Mouse (Mus musculus) embryo, embryonic 11 days (tissue): ENCODE measurements around the gene Defb11.
A peak's percentile ranks its signal among the peaks of the same experiment; 100 is the strongest.
"Not testable (repeated sequence)": the region's sequence is repeated elsewhere in the genome, so short reads cannot be mapped to it uniquely, and the experiment has no call there.

Source experiments
- DNase-seq: peaks from one replicate; pipeline ENCODE4 v3.0.0-alpha.2; 2015

The Defb11 gene

DNA sequence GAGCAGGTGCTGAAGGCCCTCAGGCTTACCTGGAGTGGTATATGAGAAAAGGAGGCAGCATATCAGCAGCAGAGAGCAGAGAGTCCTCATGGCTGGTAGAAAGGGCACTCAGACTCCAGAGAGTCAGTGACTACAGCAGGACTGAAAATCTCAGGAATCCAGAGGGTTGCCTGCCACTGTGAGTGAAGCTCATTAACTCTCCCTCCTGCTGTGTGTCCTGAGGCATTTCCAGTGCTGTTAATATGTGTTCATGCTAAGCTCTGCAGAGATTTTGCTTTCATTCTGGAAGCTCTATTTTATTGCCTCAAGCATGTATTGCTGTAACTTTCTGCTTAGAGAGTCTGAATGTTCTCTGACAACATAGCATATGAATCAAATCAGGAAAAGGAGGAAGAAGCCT is at the start of gene Defb11:
Gene Defb11, minus strand, starts transcription at position 123 of the 400 bp plus-strand sequence.
- not testable (repeated sequence) for DNase-seq

DNA sequence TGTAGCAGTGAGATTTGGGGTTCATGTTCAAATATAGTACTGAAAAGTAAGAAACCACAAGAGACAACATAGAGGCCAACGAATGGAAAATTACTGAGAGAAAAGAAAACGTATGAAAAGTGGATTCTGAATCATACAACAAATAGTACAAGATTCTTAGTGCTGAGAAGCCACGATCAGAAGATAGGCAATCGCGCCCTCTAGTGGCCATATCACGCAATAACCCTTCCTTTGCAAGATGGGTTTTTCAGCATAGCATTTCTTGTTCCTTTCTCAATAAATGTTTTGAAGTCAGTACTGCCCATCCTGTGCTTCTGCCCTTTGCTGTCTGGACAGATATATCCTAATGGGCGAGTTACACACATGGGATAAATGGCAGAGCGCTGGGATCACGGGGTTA is 49.1 kb upstream of the Defb11 start:
- peak; percentile 59 for DNase-seq

DNA sequence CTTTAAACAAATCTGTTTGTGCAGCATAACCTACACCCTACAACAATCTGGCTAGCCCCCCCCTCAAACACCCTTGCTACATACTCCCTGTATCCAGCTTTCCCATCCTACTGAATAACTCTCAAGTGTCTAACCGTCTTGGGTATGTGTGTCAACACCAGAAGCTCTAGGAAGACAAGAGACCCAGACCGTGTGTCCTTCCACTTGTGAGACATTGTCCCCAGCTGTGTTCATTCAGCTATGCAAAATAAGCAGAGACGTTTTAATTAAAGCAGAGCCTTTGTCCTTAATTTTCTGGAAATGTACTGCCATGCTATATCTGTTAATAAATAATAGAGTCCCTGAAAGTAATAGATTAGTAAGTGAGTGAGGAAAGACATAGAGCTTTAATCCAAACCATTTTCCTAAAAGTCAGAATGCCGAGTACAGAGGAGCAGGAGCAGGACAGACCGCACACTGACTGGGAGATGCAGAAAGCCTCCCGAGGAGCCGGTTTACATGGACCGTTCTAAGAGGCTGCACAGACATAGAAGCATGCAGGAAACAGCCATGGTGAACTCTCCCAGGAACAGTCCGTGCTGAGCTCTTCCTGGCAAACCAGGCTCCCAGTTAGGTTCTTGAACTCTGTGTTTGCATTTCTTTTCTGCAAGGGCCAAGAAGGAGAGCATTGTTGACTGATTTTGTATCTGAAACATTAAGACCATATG is 41.3 kb upstream of the Defb11 start:
- no peak for DNase-seq

DNA sequence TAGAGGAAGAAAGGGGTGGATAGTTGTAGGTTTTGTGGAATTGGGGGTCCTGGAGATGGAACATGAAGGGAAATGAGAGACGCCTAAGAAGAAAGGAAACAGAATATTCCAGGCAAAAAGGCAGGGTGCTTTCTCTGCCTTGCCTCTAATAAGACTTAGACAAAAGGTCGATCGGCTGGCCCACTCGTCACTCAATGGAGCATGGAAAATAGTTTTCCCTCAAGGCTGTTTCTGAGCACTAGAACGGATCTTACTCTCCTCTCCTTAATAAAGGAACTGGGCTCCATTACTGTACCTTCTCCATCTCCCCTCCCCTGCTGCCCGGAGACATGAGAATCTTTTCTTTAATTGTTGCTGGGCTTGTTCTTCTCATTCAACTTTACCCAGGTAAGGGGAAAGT is 40.2 kb upstream of the Defb11 start, which contains the start of gene Defb13:
Gene Defb13, plus strand, starts transcription at position 301 of the 400 bp plus-strand sequence.
- DNase-seq, result no peak

DNA sequence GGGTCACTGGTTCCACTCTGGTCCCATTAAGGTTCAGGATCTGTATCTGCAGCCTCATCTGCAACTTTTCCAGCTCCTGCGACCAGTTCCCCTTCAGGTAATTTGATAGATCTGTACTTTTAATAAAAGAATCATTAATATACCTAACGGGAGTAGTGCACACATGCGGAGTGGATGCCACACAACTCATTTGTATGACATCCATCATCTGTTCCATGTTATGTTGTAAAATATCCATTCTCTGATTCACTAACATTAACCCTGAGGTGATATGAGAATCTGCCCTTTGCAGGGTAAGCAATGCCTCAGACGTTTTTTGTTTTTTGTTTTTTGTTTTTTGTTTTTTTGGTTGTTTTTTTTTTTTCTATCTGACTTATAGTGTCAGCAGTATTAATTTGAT is 31.8 kb upstream of the Defb11 start, which contains the start of gene Defb35:
Gene Defb35, plus strand, starts transcription at position 301 of the 400 bp plus-strand sequence.
- DNase-seq, result not testable (repeated sequence)

DNA sequence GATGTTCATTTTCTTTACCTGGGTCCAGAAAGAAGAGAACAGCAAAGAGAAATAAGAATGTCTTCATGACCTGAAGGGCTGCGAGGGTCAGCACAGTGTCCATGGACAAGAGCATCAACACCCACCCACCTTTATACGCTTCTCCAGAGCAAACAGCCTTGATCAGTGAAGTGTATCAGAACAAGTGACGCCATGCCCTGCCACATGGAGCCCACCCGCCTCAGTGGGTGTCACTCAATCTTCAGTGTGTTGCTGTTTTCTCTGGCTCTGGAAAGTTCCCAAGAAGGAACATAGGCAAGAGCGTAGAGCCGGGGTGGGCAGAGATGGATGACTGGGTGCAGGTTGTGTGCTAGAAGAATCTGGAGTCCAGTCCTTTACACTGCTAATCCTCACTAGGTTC is 26.4 kb upstream of the Defb11 start, which contains the start of gene Defb15:
Gene Defb15, minus strand, starts transcription at position 101 of the 400 bp plus-strand sequence.
- DNase-seq, result no peak

DNA sequence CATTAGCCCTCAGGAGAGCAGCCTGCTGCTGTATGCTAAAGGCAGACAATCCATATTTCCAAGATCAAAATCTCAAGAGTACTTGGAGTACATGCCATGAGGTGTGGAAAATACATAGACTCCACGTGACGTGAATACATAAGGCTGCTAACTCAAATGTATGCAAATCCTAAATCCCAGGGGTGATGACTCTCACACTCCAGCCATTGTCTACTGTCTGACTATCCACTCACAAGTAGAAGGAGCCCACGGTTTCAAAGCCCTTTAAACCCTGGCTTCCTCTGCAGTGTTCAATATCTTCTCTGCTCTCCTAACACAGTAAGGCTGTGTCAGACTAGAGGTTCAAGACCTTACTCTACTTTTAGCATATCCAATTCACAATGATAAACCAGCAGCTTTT is 24.5 kb upstream of the Defb11 start:
- not testable (repeated sequence) for DNase-seq

DNA sequence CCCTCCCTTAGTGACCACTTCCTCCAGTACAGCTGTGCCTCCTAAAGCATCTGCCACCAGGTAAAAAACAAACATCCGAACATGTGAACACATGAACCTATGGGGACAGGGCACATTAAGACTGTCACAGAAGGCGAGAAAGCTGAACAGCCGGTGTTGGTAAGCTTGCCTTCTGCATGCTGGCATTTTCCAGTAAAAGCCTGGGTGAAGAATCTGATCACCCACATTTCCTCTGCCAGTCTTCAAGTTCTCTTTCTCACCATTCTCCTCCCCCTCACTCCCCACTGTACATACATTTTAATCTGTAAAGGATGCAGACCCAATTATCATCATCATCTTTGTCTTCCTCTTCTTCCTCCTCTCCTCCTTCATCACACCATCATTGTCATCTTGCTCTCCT is 9.4 kb upstream of the Defb11 start:
- DNase-seq, result no peak

DNA sequence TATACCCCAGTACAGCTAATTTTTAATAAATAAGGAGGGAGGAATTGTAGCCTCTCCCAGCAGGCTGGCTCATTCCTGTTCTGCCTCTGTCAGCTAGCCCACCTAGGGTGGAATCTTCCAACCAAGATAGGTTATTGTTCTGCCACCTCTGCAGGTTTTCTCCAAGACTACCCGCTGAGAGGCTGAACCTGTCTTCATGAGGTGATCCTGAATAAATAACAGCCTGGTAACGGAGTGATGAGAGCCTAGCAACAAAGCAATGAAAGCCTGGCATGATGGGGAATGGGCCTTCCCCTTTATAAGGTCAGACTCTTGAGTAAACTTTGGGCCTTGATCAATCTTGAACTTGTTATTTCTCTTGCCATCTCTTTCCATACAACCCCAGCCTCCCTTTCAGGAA is 6.3 kb upstream of the Defb11 start:
- DNase-seq, result no peak

DNA sequence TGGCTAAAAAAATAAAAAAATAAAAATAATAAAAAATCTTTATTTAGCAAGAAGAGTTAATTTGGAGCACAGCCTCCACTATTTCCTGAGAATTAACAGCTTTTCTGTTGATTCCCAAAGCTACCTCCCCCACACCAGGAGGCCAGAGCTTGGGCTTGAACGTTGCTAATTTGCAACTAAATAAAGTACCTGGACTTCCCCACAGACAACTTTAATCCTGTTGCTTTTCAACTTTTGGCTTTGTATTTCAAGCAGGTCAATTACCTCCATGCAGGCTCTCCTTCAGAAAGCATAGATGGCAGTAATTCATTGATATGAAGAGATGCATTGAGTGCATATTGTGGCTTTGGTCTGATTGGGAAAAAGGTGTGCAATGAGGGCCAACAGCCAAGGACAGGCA is 5.7 kb upstream of the Defb11 start:
- DNase-seq, result no peak

DNA sequence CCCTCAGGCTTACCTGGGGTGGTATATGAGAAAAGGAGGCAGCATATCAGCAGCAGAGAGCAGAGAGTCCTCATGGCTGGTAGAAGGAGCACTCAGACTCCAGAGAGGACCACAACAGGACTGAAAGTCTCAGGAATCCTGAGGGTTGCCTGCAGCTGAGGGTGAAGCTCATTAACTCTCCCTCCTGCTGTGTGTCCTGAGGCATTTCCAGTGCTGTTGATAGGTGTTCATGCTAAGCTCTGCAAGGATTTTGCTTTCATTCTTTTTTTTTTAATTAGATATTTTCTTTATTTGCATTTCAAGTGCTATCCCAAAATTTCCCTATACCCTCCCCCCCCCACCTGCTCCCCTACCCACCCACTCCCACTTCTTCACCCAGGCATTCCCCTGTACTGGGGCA is 20.9 kb downstream of the Defb11 start, which contains the start of gene Defb9:
Gene Defb9, minus strand, starts transcription at position 101 of the 400 bp plus-strand sequence.
- DNase-seq, result not testable (repeated sequence)

DNA sequence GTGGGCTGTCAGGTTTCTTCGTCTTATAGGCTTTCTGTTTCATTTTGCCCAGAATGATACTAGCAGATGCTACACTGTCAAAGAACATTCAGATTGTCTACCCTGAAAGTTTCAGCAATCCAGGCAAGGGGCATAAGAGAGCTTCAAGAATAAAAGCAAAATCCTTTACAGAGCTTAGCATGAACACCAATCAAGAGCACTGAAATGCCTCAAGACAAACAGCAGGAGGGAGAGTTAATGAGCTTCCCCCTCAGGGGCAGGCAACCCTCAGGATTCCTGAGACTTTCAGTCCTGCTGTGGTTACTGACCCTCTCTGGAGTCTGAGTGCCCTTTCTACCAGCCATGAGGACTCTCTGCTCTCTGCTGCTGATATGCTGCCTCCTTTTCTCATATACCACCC is 47.6 kb downstream of the Defb11 start, which contains the start of gene Defb10:
Gene Defb10, plus strand, starts transcription at position 316 of the 400 bp plus-strand sequence.
- DNase-seq, result not testable (repeated sequence)
